Comparison of ENCODE assay signal across 8 mouse cellular contexts in the genomic region with DNA sequence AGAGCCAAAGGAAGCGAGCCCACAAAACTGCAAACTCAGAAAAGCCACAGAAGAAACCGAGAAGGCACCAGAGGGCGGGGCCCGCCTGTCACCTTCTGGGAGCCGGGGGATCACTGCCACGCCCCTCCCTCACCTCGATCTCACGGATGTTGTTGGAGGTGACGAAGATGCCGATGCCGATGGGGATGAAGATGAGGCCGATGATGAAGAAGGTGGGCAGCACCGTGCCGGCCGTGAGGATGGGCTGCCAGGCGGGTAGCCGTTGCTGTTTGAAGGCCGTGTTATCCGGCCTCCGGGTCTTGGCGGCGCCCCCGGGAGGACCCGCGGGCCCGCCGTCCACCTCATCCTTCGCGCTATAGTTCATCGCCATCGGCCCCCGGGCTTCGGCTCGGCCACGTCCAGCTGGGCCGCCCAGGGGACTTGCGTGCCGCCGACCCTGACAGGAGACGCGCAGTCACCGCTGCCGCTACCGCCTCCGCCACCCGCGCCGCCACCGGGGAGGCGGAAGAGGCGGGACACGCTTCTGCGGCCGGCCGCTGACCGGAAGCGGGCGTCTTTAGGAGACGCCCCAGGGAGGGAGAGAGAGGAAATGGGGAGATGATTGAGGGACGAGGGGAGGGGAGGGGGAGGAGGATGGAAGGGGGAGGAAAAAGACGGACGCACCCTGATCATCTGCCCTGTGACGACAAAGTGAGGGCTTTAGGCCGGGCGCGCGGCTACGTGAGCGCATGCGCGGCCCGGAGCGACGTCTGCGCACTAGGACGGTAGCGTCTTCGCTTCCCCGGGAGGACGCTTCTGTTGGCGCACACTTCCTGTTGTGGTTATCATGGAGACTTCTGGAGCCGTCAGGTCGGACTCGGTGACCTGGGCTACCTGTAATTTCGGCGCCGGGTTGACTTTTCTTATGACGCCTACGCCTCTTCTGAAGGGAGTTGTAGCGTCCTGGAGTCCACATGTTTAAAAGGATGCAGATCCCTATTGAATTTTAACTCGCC. TPM values are rescaled to one million over a fixed set of nuclear protein-coding genes. Genes with fewer than 3 reads are reported as not detected.
DNase-seq lines count a peak whose midpoint lies in the region; ATAC-seq and TF ChIP-seq lines count a peak whose summit lies in the region.

A gene (minus strand): TSS at position 667 of the 995 bp plus-strand sequence.

- under 1% methylated on average over 85 of the region's 91 CpGs for WGBS in forebrain, embryonic 11.5 days
- WGBS in heart, embryonic 16.5 days, result under 1% methylated on average over 91 of the region's 91 CpGs
- WGBS in liver, embryonic 15.5 days (ENCODE audit: insufficient replicate concordance), result under 1% methylated on average over 89 of the region's 91 CpGs
- under 1% methylated on average over 91 of the region's 91 CpGs for WGBS in neural tube, embryonic 12.5 days

- dilution Hi-C loops in CH12.LX (cut with MboI; ENCODE audit: extremely low pct_ligation_motif_present, extremely low pct_unique_long_range_greater_than_20kb, low sequenced_read_pairs), result no loop called here

- H3K27me3 ChIP-seq in CH12.LX (replicated peaks), result no peaks in the 10 kb centered on the region
- H3K27me3 ChIP-seq in forebrain, embryonic 11.5 days (ENCODE audit: control insufficient read depth, insufficient read depth, low read length), result no peaks in the 10 kb centered on the region
- H3K27me3 ChIP-seq in heart, embryonic 16.5 days (ENCODE audit: control insufficient read depth, insufficient read depth, low read length), result no peaks in the 10 kb centered on the region
- H3K27me3 ChIP-seq in liver, embryonic 15.5 days, result no peaks in the 10 kb centered on the region
- no peaks in the 10 kb centered on the region for H3K27me3 ChIP-seq in neural tube, embryonic 12.5 days (replicated peaks)

- peak; percentile 97 for DNase-seq in CH12.LX (ENCODE audit: extremely low read depth)
- DNase-seq in c-Kit-positive CD71-positive TER-119-negative erythroid progenitor cells, embryonic 14.5 days (ENCODE audit: low read depth), result peak; percentile 88
- DNase-seq in forebrain, embryonic 11.5 days (ENCODE audit: low spot score), result peak; percentile 94
- peak; percentile 94 to 96 for DNase-seq in kidney, postnatal 36 days
- peak; percentile 99 for DNase-seq in telencephalon, adult 2 months (ENCODE audit: low read depth, low spot score)

- peak within 1 kb of the TSS; percentile 93 for H3K4me2 ChIP-seq in CH12.LX (ENCODE audit: insufficient read depth, low read depth, poor library complexity, severe bottlenecking)
- peak within 1 kb of the TSS; percentile 68 for H3K4me2 ChIP-seq in forebrain, embryonic 11.5 days (ENCODE audit: low read depth, low read length, severe bottlenecking)
- peak within 1 kb of the TSS; percentile 86 for H3K4me2 ChIP-seq in heart, embryonic 16.5 days (ENCODE audit: low read depth, low read length)
- peak within 1 kb of the TSS; percentile 77 for H3K4me2 ChIP-seq in liver, embryonic 15.5 days
- H3K4me2 ChIP-seq in neural tube, embryonic 12.5 days (replicated peaks), result peak within 1 kb of the TSS; percentile 66

- peak; percentile 95 for ATAC-seq in forebrain, embryonic 11.5 days (replicated peaks; ENCODE audit: low FRiP score)
- peak; percentile 96 for ATAC-seq in heart, embryonic 16.5 days (replicated peaks; ENCODE audit: extremely low read depth, insufficient read depth, low FRiP score)
- peak; percentile 94 for ATAC-seq in liver, embryonic 15.5 days (ENCODE audit: insufficient read depth)
- peak; percentile 99 for ATAC-seq in neural tube, embryonic 12.5 days (ENCODE audit: low FRiP score, low read depth)

- H3K9me3 ChIP-seq in CH12.LX (replicated peaks; ENCODE audit: low read length), result no peaks in the 10 kb centered on the region
- no peaks in the 10 kb centered on the region for H3K9me3 ChIP-seq in forebrain, embryonic 11.5 days (ENCODE audit: control insufficient read depth, low read length)
- H3K9me3 ChIP-seq in heart, embryonic 16.5 days (replicated peaks; ENCODE audit: control insufficient read depth, low read length), result no peaks in the 10 kb centered on the region
- H3K9me3 ChIP-seq in liver, embryonic 15.5 days (replicated peaks), result no peaks in the 10 kb centered on the region
- H3K9me3 ChIP-seq in neural tube, embryonic 12.5 days, result no peaks in the 10 kb centered on the region

- peaks cover 33% of the 10 kb centered on the region for H3K79me2 ChIP-seq in CH12.LX (replicated peaks; ENCODE audit: control insufficient read depth, extremely low read depth, insufficient read depth, poor library complexity, severe bottlenecking)

- H3K36me3 ChIP-seq in CH12.LX (replicated peaks in 1 of 2; ENCODE audit: control insufficient read depth in 1 of 2, insufficient read depth in 1 of 2, low read length in 1 of 2), result no peaks in the 10 kb centered on the region
- no peaks in the 10 kb centered on the region for H3K36me3 ChIP-seq in forebrain, embryonic 11.5 days (ENCODE audit: control insufficient read depth, insufficient read depth, low read length)
- no peaks in the 10 kb centered on the region for H3K36me3 ChIP-seq in heart, embryonic 16.5 days (ENCODE audit: control insufficient read depth, insufficient read depth)
- H3K36me3 ChIP-seq in liver, embryonic 15.5 days (replicated peaks), result no peaks in the 10 kb centered on the region
- no peaks in the 10 kb centered on the region for H3K36me3 ChIP-seq in neural tube, embryonic 12.5 days

- no peak for TF ChIP-seq CTCF in CH12.LX (conservative IDR thresholded peaks at IDR 0.05 in 1 of 2, IDR thresholded peaks at IDR 0.05 in 1 of 2; ENCODE audit: low read depth in 2 of 2, low read length in 2 of 2)

- peaks cover 0 to 31% of the 10 kb centered on the region in 2 experiments; a peak in 3 of 4 replicates for H3K4me1 ChIP-seq in CH12.LX (ENCODE audit: control insufficient read depth in 1 of 2, insufficient read depth in 2 of 2)
- H3K4me1 ChIP-seq in forebrain, embryonic 11.5 days (replicated peaks; ENCODE audit: control insufficient read depth, insufficient read depth, low read length), result no peaks in the 10 kb centered on the region
- H3K4me1 ChIP-seq in heart, embryonic 16.5 days (ENCODE audit: control insufficient read depth, insufficient read depth, low read length), result peaks cover 9% of the 10 kb centered on the region
- peaks cover 22% of the 10 kb centered on the region for H3K4me1 ChIP-seq in liver, embryonic 15.5 days (replicated peaks)
- peaks cover 8% of the 10 kb centered on the region for H3K4me1 ChIP-seq in neural tube, embryonic 12.5 days

- peak within 1 kb of the TSS; percentile 64 for H3K27ac ChIP-seq in CH12.LX (ENCODE audit: insufficient read depth, low read depth)
- peak within 1 kb of the TSS; percentile 76 for H3K27ac ChIP-seq in forebrain, embryonic 11.5 days (ENCODE audit: low read depth, low read length)
- H3K27ac ChIP-seq in heart, embryonic 16.5 days (ENCODE audit: low read length), result peak within 1 kb of the TSS; percentile 89
- peak within 1 kb of the TSS; percentile 95 for H3K27ac ChIP-seq in liver, embryonic 15.5 days (replicated peaks)
- H3K27ac ChIP-seq in neural tube, embryonic 12.5 days, result peak within 1 kb of the TSS; percentile 79; the same call in 1 of the 2 replicates

- no peak for TF ChIP-seq EP300 in CH12.LX (IDR thresholded peaks at IDR 0.05; ENCODE audit: low read length)

- no peak for TF ChIP-seq RAD21 in CH12.LX (IDR thresholded peaks at IDR 0.05; ENCODE audit: low read depth, low read length)

- in situ Hi-C loops in CH12.LX (cut with MboI; ENCODE audit: low pct_ligation_motif_present, low pct_unique_long_range_greater_than_20kb, low sequenced_read_pairs), result no loop called here

- peak; percentile 87 for TF ChIP-seq POLR2A in CH12.LX (IDR thresholded peaks at IDR 0.05; ENCODE audit: low read depth, low read length)

- peak within 1 kb of the TSS; percentile 94 for H3K9ac ChIP-seq in CH12.LX (ENCODE audit: insufficient read depth, low read depth)
- peak within 1 kb of the TSS; percentile 81 for H3K9ac ChIP-seq in forebrain, embryonic 11.5 days (ENCODE audit: low read length)
- peak within 1 kb of the TSS; percentile 96 for H3K9ac ChIP-seq in heart, embryonic 16.5 days (ENCODE audit: low read length)
- H3K9ac ChIP-seq in liver, embryonic 15.5 days, result peak within 1 kb of the TSS; percentile 87
- H3K9ac ChIP-seq in neural tube, embryonic 12.5 days, result peak within 1 kb of the TSS; percentile 86

- peak within 1 kb of the TSS; percentile 87 to 89 (median 87) for H3K4me3 ChIP-seq in CH12.LX (replicated peaks in 1 of 3; ENCODE audit: low read depth in 2 of 3, low read length in 2 of 3, poor library complexity in 1 of 3)
- peak within 1 kb of the TSS; percentile 86 for H3K4me3 ChIP-seq in forebrain, embryonic 11.5 days (ENCODE audit: low read depth, low read length)
- H3K4me3 ChIP-seq in heart, embryonic 16.5 days (ENCODE audit: low read length), result peak within 1 kb of the TSS; percentile 99
- H3K4me3 ChIP-seq in liver, embryonic 15.5 days (replicated peaks), result peak within 1 kb of the TSS; percentile 98
- H3K4me3 ChIP-seq in neural tube, embryonic 12.5 days, result peak within 1 kb of the TSS; percentile 86

TF ChIP-seq in CH12.LX, 34 proteins besides CTCF, POLR2A, EP300 and RAD21 (continues in another document):
- TF ChIP-seq IRF4 (IDR thresholded peaks at IDR 0.05; ENCODE audit: low read depth, low read length), result peak; percentile 53
- no peak for TF ChIP-seq SMC3 (IDR thresholded peaks at IDR 0.05; ENCODE audit: low read depth, low read length)
- 0 out of 2 replicates have a peak, but pooled peaks have one; percentile 37 for TF ChIP-seq CHD2 (IDR thresholded peaks at IDR 0.05; ENCODE audit: low read length)
- peak; percentile 59; the same call in 1 of the 2 replicates for TF ChIP-seq POLR2AphosphoS2 (IDR thresholded peaks at IDR 0.05; ENCODE audit: low read depth, low read length)
- peak; percentile 80 for TF ChIP-seq ELF1 (IDR thresholded peaks at IDR 0.05; ENCODE audit: low read depth, low read length)
- TF ChIP-seq E2F4 (IDR thresholded peaks at IDR 0.05; ENCODE audit: insufficient replicate concordance, low read depth, low read length), result no peak; the same call in 1 of the 2 replicates
- 0 out of 2 replicates have a peak, but pooled peaks have one; percentile 25 for TF ChIP-seq ETS1 (conservative IDR thresholded peaks at IDR 0.05; ENCODE audit: low read depth, low read length)
- peak; percentile 90 for TF ChIP-seq MAZ (IDR thresholded peaks at IDR 0.05; ENCODE audit: low read depth, low read length)
- TF ChIP-seq NRF1 (IDR thresholded peaks at IDR 0.05; ENCODE audit: low read depth, low read length), result peak; percentile 94
- TF ChIP-seq USF2 (conservative IDR thresholded peaks at IDR 0.05; ENCODE audit: low read depth, low read length), result no peak
- TF ChIP-seq SIN3A (IDR thresholded peaks at IDR 0.05; ENCODE audit: low read length), result peak; percentile 62

RNA-seq across cellular contexts. Expression of the gene that starts here (rescaled TPM):
- total RNA-seq in CH12.LX (2012; rRNA removed), result 29.2 and 29.7 TPM in 2 replicates
- 83.6 and 95.2 TPM in 2 replicates for total RNA-seq in CH12.LX (2014; rRNA removed)
- polyA plus RNA-seq in CH12.LX (2012; ENCODE audit: insufficient read length, low read depth), result 39.6 and 42.1 TPM in 2 replicates
- polyA plus RNA-seq in forebrain, embryonic 11.5 days (2014; fragmentation: Nextera tagmentation; extraction: Ambion mirVana), result 77.6 and 84.9 TPM in 2 replicates
- 75.6 and 76.7 TPM in 2 replicates for polyA plus RNA-seq in heart, embryonic 16.5 days (2015; fragmentation: Nextera tagmentation; extraction: Ambion mirVana)
- polyA plus RNA-seq in liver, embryonic 15.5 days (2015; fragmentation: Nextera tagmentation; extraction: Ambion mirVana), result 36.4 and 36.6 TPM in 2 replicates
- polyA plus RNA-seq in neural tube, embryonic 12.5 days (2016; fragmentation: Nextera tagmentation; extraction: Ambion mirVana), result 100 and 106 TPM in 2 replicates

Comparison
In these comparisons a context has a peak if more than half of its experiments do, and no peak if none do; other contexts are left out.
1. Peak in every context shown above with its lines: DNase-seq, ATAC-seq, H3K4me3 ChIP-seq and H3K27ac ChIP-seq.